Mouse (Mus musculus): ENCODE measurements around the gene Rgs17. TPM values are rescaled to one million over a fixed set of nuclear protein-coding genes. Genes with fewer than 3 reads are reported as not detected.

Rgs17 gene
- polyA plus RNA-seq, 1 experiment: 0.26 TPM

DNA sequence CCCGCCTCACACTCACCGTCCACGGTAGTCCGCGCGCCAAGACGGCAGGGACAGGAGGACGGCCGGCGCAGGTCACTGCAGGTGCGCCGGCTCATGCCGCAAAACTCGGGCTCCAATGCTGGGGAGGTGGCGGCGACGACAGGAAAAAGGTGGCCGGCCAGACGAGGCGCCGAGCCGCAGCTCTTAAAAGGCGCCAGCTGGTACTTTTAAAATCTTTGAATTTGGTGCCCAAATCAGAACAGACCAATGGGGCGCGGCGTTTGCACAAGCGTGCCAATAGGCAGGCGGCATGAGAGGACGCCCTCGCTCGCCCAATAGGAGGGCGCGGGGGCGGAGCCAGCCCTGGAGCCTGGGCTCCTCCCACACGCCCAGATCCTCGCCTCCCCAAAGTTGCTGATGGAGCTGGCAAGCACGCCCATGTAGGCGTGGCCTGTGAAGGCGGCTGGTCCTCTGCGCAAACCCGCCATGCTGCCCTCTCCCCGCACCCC is 116.9 kb downstream of the Rgs17 start, which contains the start of gene Fbxo5:
Gene Fbxo5, minus strand, starts transcription at position 358 of the 488 bp plus-strand sequence.
- DNase-seq: peak; percentile 98
- Histone ChIP-seq H3K4me1 (replicated peaks; ENCODE audit: control insufficient read depth, insufficient read depth, low read length) (peaks cover 16% of the 10 kb centered on the region), H3K27me3 (ENCODE audit: control insufficient read depth, insufficient read depth, low read length) (no peaks in the 10 kb centered on the region), H3K4me3 (ENCODE audit: control insufficient read depth, insufficient read depth, low read length) (peak within 1 kb of the TSS; percentile 57), H3K27ac (ENCODE audit: control insufficient read depth, insufficient read depth, low read length) (peak within 1 kb of the TSS; percentile 64), H3K36me3 (ENCODE audit: control insufficient read depth, insufficient read depth, low read length) (peaks cover 19% of the 10 kb centered on the region)
- TF ChIP-seq CTCF (IDR thresholded peaks at IDR 0.05; ENCODE audit: borderline replicate concordance, control insufficient read depth, extremely low read depth, insufficient read depth, low read length, poor library complexity) (no peak), POLR2A (IDR thresholded peaks at IDR 0.05; ENCODE audit: control insufficient read depth, extremely low read depth, insufficient read depth, low read length, poor library complexity) (0 out of 2 replicates have a peak, but pooled peaks have one; percentile 44)
- under 1% methylated on average over 42 of the region's 42 CpGs for WGBS

DNA sequence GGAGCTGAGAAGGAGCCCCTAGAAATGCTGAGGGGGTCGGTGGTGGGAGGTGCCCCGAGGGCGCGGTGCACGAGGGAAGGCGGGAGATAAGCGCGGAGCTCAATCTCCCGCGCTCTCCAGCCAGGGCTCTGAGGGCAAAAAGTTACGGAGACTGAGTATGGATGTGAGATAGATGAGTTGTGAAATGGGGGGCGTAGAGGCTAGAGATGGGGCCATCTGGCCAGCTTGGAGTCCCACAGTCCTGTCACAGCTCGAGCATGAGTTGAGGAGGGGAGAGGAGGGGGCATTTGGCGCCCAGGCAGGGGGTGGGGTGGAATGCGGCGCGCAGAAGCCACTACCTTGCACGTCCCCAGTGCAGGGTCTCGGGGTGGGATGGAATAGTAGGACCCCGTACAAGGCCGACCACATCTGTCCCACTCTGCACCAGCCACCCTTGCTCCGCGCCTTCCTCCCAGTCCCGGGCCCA is 117.5 kb downstream of the Rgs17 start:
- peaks cover 24% of the 10 kb centered on the region for H3K36me3 ChIP-seq (ENCODE audit: control insufficient read depth, insufficient read depth, low read length)
- WGBS: 0% methylated on average over 24 of the region's 24 CpGs
- H3K27me3 ChIP-seq (ENCODE audit: control insufficient read depth, insufficient read depth, low read length): no peaks in the 10 kb centered on the region
- H3K4me1 ChIP-seq (replicated peaks; ENCODE audit: control insufficient read depth, insufficient read depth, low read length): peaks cover 16% of the 10 kb centered on the region
- no peak for TF ChIP-seq POLR2A (IDR thresholded peaks at IDR 0.05; ENCODE audit: control insufficient read depth, extremely low read depth, insufficient read depth, low read length, poor library complexity)
- TF ChIP-seq CTCF (IDR thresholded peaks at IDR 0.05; ENCODE audit: borderline replicate concordance, control insufficient read depth, extremely low read depth, insufficient read depth, low read length, poor library complexity): no peak
- peak overlapping the region; percentile 57 for H3K4me3 ChIP-seq (ENCODE audit: control insufficient read depth, insufficient read depth, low read length)
- peak; percentile 42 for DNase-seq
- H3K27ac ChIP-seq (ENCODE audit: control insufficient read depth, insufficient read depth, low read length): peak overlapping the region; percentile 37; the same call in 1 of the 2 replicates

DNA sequence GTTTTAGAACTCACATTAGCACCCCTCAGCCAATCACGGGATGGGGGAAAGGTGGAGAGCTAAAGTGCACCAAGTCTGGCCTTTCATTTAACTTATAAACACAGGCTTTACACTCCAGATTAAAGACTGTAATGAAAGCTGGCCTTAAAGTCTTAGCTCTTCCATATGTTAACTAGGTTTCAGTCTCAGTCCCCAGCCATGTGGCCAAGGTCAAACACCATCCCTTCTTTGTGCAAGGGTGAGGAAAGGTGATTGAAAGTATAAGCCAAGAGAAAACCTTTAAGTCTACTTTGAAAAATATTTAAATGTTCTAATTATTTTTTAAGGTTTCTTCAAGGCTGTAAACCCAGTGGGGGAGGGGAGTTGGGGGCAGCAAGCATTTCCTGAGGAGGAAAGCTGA is 118.5 kb downstream of the Rgs17 start:
- DNase-seq: no peak
- TF ChIP-seq POLR2A (IDR thresholded peaks at IDR 0.05; ENCODE audit: control insufficient read depth, extremely low read depth, insufficient read depth, low read length, poor library complexity) (no peak), CTCF (IDR thresholded peaks at IDR 0.05; ENCODE audit: borderline replicate concordance, control insufficient read depth, extremely low read depth, insufficient read depth, low read length, poor library complexity) (no peak)
- H3K4me3 ChIP-seq (ENCODE audit: control insufficient read depth, insufficient read depth, low read length): no peak overlapping the region
- peaks cover 32% of the 10 kb centered on the region for H3K36me3 ChIP-seq (ENCODE audit: control insufficient read depth, insufficient read depth, low read length)
- no peaks in the 10 kb centered on the region for H3K27me3 ChIP-seq (ENCODE audit: control insufficient read depth, insufficient read depth, low read length)
- WGBS: 4% methylated on average over 1 of the region's 1 CpGs
- no peak overlapping the region for H3K27ac ChIP-seq (ENCODE audit: control insufficient read depth, insufficient read depth, low read length)
- peaks cover 16% of the 10 kb centered on the region for H3K4me1 ChIP-seq (replicated peaks; ENCODE audit: control insufficient read depth, insufficient read depth, low read length)

DNA sequence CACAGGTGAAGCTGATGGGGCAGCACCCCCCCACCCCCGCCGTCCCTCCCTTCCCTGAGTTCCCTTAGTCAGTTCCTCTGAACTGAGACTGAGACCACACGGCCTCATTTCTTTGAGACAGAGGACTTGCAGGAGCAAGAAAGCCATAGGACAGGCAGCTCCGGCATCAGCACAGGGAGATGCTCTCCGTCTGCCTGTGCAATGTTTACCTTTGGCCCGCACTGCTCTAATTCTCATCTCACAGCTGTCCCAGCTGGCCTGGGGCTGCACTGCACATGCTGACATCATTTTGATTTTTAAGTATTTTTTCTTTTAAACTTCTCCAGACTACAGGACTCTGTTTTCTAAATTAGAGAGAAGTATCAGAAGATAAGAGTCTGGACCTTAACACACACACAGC is 119.3 kb downstream of the Rgs17 start:
- no peaks in the 10 kb centered on the region for H3K27me3 ChIP-seq (ENCODE audit: control insufficient read depth, insufficient read depth, low read length)
- peak overlapping the region; percentile 37 for H3K4me3 ChIP-seq (ENCODE audit: control insufficient read depth, insufficient read depth, low read length)
- H3K27ac ChIP-seq (ENCODE audit: control insufficient read depth, insufficient read depth, low read length): no peak overlapping the region
- TF ChIP-seq CTCF (IDR thresholded peaks at IDR 0.05; ENCODE audit: borderline replicate concordance, control insufficient read depth, extremely low read depth, insufficient read depth, low read length, poor library complexity) (no peak), POLR2A (IDR thresholded peaks at IDR 0.05; ENCODE audit: control insufficient read depth, extremely low read depth, insufficient read depth, low read length, poor library complexity) (no peak)
- no peak for DNase-seq
- 17% methylated on average over 6 of the region's 6 CpGs for whole genome bisulfite sequencing
- H3K4me1 ChIP-seq (replicated peaks; ENCODE audit: control insufficient read depth, insufficient read depth, low read length): peaks cover 16% of the 10 kb centered on the region
- H3K36me3 ChIP-seq (ENCODE audit: control insufficient read depth, insufficient read depth, low read length): peaks cover 41% of the 10 kb centered on the region

DNA sequence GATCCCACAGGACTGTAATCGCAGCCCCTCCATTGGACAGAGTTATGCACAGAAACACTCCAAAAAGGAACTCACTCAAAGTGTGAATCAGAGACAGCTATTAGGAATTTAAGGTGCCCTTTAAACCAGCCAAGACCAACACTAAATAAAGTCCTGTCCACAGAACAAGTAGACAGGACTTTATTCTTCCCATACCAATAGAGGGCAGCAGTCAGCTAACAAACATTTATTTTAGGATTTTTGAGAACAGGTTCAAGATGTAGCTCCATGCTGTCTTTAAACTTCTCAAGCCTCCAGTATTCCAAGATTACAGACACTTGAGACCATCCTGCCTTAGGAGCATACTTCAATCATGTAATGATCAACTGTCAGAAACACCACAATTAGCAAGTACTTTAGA is 121.7 kb downstream of the Rgs17 start:
- no peak for TF ChIP-seq POLR2A (IDR thresholded peaks at IDR 0.05; ENCODE audit: control insufficient read depth, extremely low read depth, insufficient read depth, low read length, poor library complexity)
- TF ChIP-seq CTCF (IDR thresholded peaks at IDR 0.05; ENCODE audit: borderline replicate concordance, control insufficient read depth, extremely low read depth, insufficient read depth, low read length, poor library complexity): no peak
- 98% methylated on average over 1 of the region's 1 CpGs for WGBS
- no peak for DNase-seq

DNA sequence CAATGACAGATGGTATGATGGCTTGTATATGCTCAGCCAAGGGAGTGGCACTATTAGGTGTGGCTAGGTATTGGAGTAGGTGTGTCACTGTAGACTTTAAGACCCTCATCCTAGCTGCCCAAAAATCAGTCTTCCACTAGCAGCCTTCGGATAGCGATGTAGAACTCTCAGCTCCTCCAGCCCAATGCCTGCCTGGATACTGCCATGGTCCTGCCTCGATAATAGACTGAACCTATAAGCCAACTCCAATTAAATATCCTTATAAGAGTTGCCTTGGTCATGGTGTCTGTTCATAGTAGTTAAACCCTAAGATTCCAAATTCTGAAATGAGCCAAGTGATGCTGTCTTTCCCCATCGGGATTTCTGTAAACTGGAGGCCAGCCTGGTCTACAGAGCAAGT is 124.1 kb downstream of the Rgs17 start:
- WGBS: 98% methylated on average over 4 of the region's 4 CpGs
- TF ChIP-seq POLR2A (IDR thresholded peaks at IDR 0.05; ENCODE audit: control insufficient read depth, extremely low read depth, insufficient read depth, low read length, poor library complexity): no peak
- no peak for TF ChIP-seq CTCF (IDR thresholded peaks at IDR 0.05; ENCODE audit: borderline replicate concordance, control insufficient read depth, extremely low read depth, insufficient read depth, low read length, poor library complexity)

More for the DNA sequence above, 121.7 kb downstream of the Rgs17 start:
- no peak overlapping the region for H3K4me3 ChIP-seq (ENCODE audit: control insufficient read depth, insufficient read depth, low read length)
- H3K27ac ChIP-seq (ENCODE audit: control insufficient read depth, insufficient read depth, low read length): no peak overlapping the region
- no peaks in the 10 kb centered on the region for H3K27me3 ChIP-seq (ENCODE audit: control insufficient read depth, insufficient read depth, low read length)
- peaks cover 16% of the 10 kb centered on the region for H3K4me1 ChIP-seq (replicated peaks; ENCODE audit: control insufficient read depth, insufficient read depth, low read length)
- peaks cover 46% of the 10 kb centered on the region for H3K36me3 ChIP-seq (ENCODE audit: control insufficient read depth, insufficient read depth, low read length)

More for the DNA sequence above, 124.1 kb downstream of the Rgs17 start:
- no peak overlapping the region for H3K27ac ChIP-seq (ENCODE audit: control insufficient read depth, insufficient read depth, low read length)
- H3K4me1 ChIP-seq (replicated peaks; ENCODE audit: control insufficient read depth, insufficient read depth, low read length): peaks cover 8% of the 10 kb centered on the region
- peaks cover 46% of the 10 kb centered on the region for H3K36me3 ChIP-seq (ENCODE audit: control insufficient read depth, insufficient read depth, low read length)
- DNase-seq: no peak
- H3K4me3 ChIP-seq (ENCODE audit: control insufficient read depth, insufficient read depth, low read length): no peak overlapping the region
- H3K27me3 ChIP-seq (ENCODE audit: control insufficient read depth, insufficient read depth, low read length): no peaks in the 10 kb centered on the region
